Mouse (Mus musculus): ENCODE data around the gene 2510039O18Rik. TPM values are rescaled to one million over a fixed set of nuclear protein-coding genes. Genes with fewer than 3 reads are reported as not detected.

Gene 2510039O18Rik
- polyA plus RNA-seq (2015; fragmentation: Nextera tagmentation; extraction: Ambion mirVana): 13.6 and 16.4 TPM in 2 replicates

DNA sequence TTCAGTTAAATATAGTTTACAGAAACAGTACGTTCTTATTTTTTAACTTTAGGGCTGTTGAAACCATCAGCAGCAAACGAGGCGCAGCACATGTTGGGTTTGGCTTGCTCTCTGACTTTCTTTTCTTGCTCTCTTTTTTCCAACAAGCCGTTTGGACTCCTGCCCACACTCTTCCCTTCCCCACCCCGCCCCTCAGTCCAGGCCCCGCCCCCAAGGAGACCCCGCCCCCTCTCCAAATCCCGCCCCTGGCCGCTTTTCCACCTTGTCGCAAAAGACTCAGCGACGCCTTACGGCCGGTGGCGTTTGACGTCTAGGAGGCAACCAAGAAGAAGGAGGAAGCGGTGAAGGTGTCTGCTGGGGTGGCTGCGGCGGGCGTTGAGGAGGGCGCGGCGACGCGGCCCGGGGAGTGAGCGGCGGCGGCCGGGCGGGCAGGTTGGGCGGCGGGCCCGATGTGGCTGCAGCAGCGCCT is at the start of gene 2510039O18Rik:
Gene 2510039O18Rik (plus strand): TSS at position 320 of the 469 bp plus-strand sequence.
- peak; percentile 50 for ATAC-seq (ENCODE audit: insufficient number of reproducible peaks, low FRiP score, low TSS enrichment, low read depth)
- H3K4me1 ChIP-seq: peaks cover 63% of the 10 kb centered on the region

DNA sequence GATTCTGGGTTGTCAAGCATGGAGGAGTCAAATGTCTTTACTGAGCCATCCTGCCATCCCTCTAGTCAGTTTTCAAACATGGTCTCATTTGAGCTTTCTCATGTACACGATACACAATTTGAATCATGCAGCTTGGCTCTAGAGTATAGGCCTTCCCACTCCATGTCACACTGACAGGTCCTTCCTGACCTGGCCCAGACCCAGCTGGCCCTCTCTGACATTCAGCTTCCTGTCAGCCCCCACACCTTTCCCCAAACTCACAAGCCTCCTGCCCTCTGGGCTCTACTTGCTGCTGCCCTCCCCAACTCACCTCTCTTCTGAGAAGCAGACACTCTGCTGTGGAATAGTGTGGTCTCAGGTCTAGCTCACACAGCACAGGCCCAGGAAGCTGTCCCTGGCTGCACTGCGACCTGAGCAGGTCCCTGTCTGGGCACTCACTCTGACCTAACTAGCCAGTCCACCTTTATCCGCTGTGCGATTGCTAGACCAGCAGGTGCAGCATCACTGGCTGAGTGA is 44.8 kb upstream of the 2510039O18Rik start:
- Histone ChIP-seq H3K4me2 (no peak overlapping the region), H3K9ac (no peak overlapping the region), H3K27me3 (no peaks in the 10 kb centered on the region), H3K27ac (no peak overlapping the region), H3K4me1 (no peaks in the 10 kb centered on the region), H3K4me3 (no peak overlapping the region), H3K9me3 (no peaks in the 10 kb centered on the region), H3K36me3 (peaks cover 89% of the 10 kb centered on the region)
- 91% methylated on average over 4 of the region's 4 CpGs for WGBS
- no peak for ATAC-seq (ENCODE audit: insufficient number of reproducible peaks, low FRiP score, low TSS enrichment, low read depth)

More for the DNA sequence above, at the start of gene 2510039O18Rik:
- H3K4me2 ChIP-seq: peak within 1 kb of the TSS; percentile 97
- peak within 1 kb of the TSS; percentile 94 for H3K27ac ChIP-seq
- WGBS: under 1% methylated on average over 33 of the region's 35 CpGs
- no peaks in the 10 kb centered on the region for H3K9me3 ChIP-seq
- H3K36me3 ChIP-seq: peaks cover 27% of the 10 kb centered on the region
- peak within 1 kb of the TSS; percentile 88 for H3K9ac ChIP-seq
- peak within 1 kb of the TSS; percentile 90 for H3K4me3 ChIP-seq
- H3K27me3 ChIP-seq: no peaks in the 10 kb centered on the region

DNA sequence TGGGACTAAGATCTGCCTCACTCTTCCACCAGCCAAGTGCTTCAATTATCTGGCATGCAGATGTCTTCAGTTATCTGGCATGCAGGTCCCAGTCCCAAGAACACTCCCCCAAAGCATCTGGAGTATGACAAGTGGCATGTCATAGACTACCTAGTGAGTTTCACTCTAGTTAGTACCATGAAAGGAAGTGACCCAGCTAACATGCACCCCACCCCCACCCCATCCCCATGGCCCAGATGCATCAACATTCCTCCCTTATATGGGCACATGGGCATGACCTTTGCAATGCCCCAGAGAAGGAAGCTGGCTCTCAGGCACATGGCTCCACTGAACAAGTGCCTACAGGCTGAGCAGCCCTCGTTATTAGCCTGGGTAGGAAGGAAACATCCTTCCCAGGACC is 44.3 kb upstream of the 2510039O18Rik start:
- Histone ChIP-seq H3K4me2 (no peak overlapping the region), H3K9me3 (no peaks in the 10 kb centered on the region), H3K36me3 (peaks cover 86% of the 10 kb centered on the region), H3K27ac (no peak overlapping the region), H3K27me3 (no peaks in the 10 kb centered on the region), H3K9ac (no peak overlapping the region), H3K4me3 (no peak overlapping the region), H3K4me1 (no peaks in the 10 kb centered on the region)
- 42% methylated on average over 1 of the region's 1 CpGs for WGBS
- no peak for ATAC-seq (ENCODE audit: insufficient number of reproducible peaks, low FRiP score, low TSS enrichment, low read depth)

DNA sequence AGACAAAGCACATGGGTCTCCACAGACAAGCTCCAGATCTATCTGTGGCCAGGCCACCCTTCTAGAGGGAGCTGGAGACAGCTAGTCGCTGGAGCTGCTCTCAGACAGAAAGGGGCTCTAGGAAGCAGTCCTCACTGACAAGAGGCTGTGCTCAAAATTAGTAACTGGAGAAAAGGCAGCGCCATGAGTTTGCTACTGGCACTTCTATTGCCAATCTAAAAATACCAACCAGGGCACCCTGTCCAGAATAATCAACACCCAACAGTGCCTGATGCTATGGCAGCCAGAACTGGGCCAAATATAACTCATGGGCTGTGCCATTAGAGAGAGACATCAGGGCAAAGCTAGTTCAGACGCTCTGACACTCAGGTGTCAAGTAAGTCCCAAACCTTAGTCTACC is 43.3 kb upstream of the 2510039O18Rik start:
- Histone ChIP-seq H3K27me3 (no peaks in the 10 kb centered on the region), H3K9ac (no peak overlapping the region), H3K36me3 (peaks cover 85% of the 10 kb centered on the region), H3K4me2 (no peak overlapping the region), H3K4me3 (no peak overlapping the region), H3K4me1 (no peaks in the 10 kb centered on the region), H3K27ac (no peak overlapping the region), H3K9me3 (no peaks in the 10 kb centered on the region)
- no peak for ATAC-seq (ENCODE audit: insufficient number of reproducible peaks, low FRiP score, low TSS enrichment, low read depth)
- WGBS: 87% methylated on average over 3 of the region's 3 CpGs

DNA sequence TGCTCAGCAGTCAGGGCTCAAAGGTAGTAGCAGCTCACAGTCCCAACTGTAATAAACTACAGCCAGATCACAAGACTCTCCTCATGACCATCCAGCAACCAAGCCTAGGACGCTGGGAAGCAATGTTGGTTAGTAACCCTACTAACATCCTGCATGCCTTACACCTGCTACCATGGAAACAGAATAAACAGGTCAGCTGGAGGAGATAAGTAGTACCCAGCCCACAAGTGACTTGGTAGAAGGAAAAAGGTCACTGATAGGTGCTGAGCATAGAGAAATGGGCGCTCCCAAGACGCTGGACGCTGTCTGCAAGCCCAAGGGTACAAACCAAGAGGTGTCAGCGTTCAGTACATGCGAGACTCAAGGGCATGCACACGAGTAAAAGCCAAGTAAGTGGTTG is 40.2 kb upstream of the 2510039O18Rik start:
- Histone ChIP-seq H3K27ac (no peak overlapping the region), H3K4me1 (peaks cover 15% of the 10 kb centered on the region), H3K9ac (no peak overlapping the region), H3K36me3 (peaks cover 69% of the 10 kb centered on the region), H3K4me3 (no peak overlapping the region), H3K4me2 (no peak overlapping the region), H3K9me3 (no peaks in the 10 kb centered on the region), H3K27me3 (no peaks in the 10 kb centered on the region)
- 87% methylated on average over 7 of the region's 7 CpGs for WGBS
- ATAC-seq (ENCODE audit: insufficient number of reproducible peaks, low FRiP score, low TSS enrichment, low read depth): no peak

DNA sequence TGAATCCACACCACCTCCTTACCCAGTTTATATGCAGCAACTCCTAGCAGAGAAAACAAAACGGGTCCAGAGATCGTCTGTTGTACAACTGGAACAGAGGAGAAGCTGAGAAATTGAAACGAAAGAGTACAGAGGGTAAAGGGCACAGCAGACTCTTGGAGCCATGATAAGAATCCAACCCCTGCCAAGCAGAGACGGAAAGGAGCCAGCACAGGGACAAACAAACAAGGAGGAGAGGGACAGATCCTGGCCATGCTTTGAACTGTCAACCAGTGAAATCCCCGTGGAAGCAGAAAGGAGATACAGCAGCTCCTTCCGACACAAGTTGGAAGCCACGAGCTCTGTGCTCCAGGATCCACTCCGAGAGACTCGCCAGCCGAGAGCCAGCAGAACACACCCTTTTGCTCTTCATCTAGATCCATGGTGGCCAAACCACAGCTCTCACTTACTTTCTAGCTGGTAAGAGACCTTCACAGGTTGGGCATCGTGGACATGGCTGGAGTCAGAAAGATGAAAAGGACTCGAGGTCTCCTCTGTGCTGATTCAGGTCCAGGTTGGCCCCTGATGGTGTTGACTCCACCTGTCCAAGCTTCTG is 37.7 kb upstream of the 2510039O18Rik start:
- peaks cover 44% of the 10 kb centered on the region for H3K36me3 ChIP-seq
- no peak overlapping the region for H3K9ac ChIP-seq
- 89% methylated on average over 12 of the region's 12 CpGs for WGBS
- H3K9me3 ChIP-seq: no peaks in the 10 kb centered on the region
- no peak overlapping the region for H3K27ac ChIP-seq
- H3K4me3 ChIP-seq: no peak overlapping the region; the same call in 1 of the 2 replicates
- peak overlapping the region; percentile 52; the same call in 1 of the 2 replicates for H3K4me2 ChIP-seq
- ATAC-seq (ENCODE audit: insufficient number of reproducible peaks, low FRiP score, low TSS enrichment, low read depth): no peak
- no peaks in the 10 kb centered on the region for H3K27me3 ChIP-seq
- peaks cover 15% of the 10 kb centered on the region for H3K4me1 ChIP-seq

DNA sequence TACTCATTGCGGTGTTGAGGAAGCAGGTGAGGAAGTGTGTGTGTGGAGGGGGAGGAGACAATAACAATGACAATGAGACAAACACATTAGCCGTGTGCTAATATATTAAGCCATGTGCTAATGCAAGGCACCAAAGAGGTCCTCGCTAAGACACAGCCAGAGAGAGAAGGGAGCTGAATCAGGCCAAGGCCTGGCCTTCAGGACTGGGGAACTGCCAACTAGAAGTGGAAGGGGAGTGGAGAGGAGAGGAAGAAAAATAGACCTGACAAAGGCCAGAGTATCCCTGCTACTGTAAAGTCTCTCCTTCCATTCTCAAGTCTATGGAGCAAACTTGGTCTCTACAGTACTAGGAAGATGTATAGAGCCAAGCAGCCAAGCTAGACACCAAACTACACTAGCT is 37.1 kb upstream of the 2510039O18Rik start:
- peak overlapping the region; percentile 52 for H3K4me2 ChIP-seq
- H3K36me3 ChIP-seq: peaks cover 38% of the 10 kb centered on the region
- H3K27ac ChIP-seq: no peak overlapping the region
- H3K9me3 ChIP-seq: no peaks in the 10 kb centered on the region
- no peak for ATAC-seq (ENCODE audit: insufficient number of reproducible peaks, low FRiP score, low TSS enrichment, low read depth)
- H3K9ac ChIP-seq: peak overlapping the region; percentile 87; the same call in 1 of the 2 replicates
- peak overlapping the region; percentile 91 for H3K4me3 ChIP-seq
- H3K4me1 ChIP-seq: peaks cover 15% of the 10 kb centered on the region
- 81% methylated on average over 3 of the region's 3 CpGs for WGBS
- H3K27me3 ChIP-seq: no peaks in the 10 kb centered on the region

DNA sequence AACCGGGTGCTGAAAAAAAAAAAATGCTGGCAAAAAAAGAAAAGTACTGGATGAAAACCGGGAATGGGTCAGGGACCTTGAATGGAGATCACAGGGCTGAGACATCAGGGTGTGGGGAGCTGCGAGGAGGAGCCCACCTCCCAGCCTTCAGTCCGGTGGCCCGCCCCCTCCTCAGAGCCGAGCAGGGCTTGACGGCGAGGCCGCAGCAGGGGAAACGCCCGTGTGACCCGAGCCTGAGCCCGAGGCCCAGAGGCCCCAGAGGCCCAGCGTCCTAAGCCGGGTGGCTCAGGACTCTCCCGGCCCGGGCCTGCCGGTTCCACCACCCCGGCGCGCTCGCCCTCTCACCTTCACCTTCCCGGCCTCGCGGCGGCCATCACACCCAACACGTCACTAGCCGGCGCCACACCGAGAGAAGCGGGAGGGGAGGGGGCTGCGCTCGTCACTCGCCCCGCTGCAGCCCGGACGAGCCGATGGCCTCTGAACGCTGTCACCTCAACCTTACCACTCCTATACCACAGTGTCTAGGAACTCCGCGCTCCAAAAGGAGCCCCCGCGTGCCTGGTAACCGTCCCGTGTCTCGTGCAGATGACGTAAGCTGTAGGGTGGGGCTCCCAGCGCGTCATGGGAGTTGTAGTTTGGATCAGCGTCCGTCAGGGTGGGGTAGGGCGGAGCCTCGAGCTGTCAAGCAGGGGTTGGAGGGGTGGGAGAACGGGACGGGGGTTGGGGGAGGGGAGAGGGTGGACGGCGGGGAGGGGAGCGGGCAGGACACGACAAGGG is 36.2 kb upstream of the 2510039O18Rik start, which contains the start of gene Mfn2:
Gene Mfn2 (minus strand): TSS at position 392 of the 777 bp plus-strand sequence.
- peak; percentile 91 for ATAC-seq (ENCODE audit: insufficient number of reproducible peaks, low FRiP score, low TSS enrichment, low read depth)
- Histone ChIP-seq H3K4me3 (peak within 1 kb of the TSS; percentile 91), H3K4me2 (peak within 1 kb of the TSS; percentile 71), H3K36me3 (peaks cover 34% of the 10 kb centered on the region), H3K9ac (peak within 1 kb of the TSS; percentile 87), H3K27ac (peak within 1 kb of the TSS; percentile 86), H3K9me3 (no peaks in the 10 kb centered on the region), H3K27me3 (no peaks in the 10 kb centered on the region), H3K4me1 (peaks cover 15% of the 10 kb centered on the region)
- WGBS: 0% methylated on average over 46 of the region's 59 CpGs

DNA sequence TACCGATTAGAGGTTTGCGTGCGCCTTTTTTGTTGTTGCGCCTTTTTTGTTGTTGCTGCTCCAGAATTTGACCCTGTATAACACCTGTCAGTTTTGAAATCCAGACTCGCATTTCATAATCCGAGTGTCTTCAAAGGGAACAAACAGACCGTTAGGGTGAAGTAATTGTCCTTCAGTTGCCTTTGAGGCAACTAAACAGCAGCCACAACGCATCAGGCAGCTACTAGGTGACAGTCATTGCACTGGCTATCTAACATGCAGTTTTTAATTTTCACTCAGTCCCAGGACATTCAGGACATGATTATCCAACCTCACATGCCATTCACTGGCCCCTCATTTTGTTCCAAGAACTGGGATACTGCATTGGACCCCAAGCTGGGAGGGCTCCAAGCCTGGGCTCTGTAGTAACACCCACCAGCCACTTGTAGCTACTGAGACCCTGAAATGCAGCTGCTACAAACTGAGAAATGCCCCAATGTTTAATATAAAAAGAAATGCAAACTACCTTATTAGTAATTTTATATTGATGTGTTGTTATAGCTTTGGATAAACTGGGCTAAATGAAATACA is 35.5 kb upstream of the 2510039O18Rik start:
- Histone ChIP-seq H3K27ac (no peak overlapping the region), H3K9me3 (no peaks in the 10 kb centered on the region), H3K4me2 (peak overlapping the region; percentile 71), H3K27me3 (no peaks in the 10 kb centered on the region), H3K4me1 (peaks cover 15% of the 10 kb centered on the region), H3K9ac (peak overlapping the region; percentile 87; the same call in 1 of the 2 replicates), H3K4me3 (peak overlapping the region; percentile 91), H3K36me3 (peaks cover 34% of the 10 kb centered on the region)
- WGBS: under 1% methylated on average over 8 of the region's 8 CpGs
- ATAC-seq (ENCODE audit: insufficient number of reproducible peaks, low FRiP score, low TSS enrichment, low read depth): no peak; the same call in 1 of the 2 replicates

DNA sequence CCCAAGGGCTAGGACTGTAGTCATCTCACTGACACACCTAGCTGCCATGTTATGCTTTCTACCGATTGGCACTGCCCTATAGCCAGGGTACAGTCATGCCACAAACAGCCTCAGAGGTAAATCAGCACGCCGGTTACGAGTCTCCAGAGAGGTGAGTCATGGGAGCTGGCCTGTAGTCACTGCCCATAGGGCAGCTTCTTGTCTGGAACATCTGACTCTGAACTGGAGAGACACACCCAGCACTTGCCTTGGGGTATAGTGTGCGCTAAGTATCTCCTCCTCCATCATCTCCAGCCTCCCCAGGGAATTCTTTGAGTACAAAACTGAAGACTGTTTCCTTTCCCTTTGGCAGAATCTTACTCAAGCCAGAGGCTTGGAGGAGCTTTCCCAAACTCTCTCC is 34.5 kb upstream of the 2510039O18Rik start:
- peaks cover 15% of the 10 kb centered on the region for H3K4me1 ChIP-seq
- WGBS: 61% methylated on average over 5 of the region's 5 CpGs
- no peak for ATAC-seq (ENCODE audit: insufficient number of reproducible peaks, low FRiP score, low TSS enrichment, low read depth)
- no peak overlapping the region for H3K4me3 ChIP-seq
- H3K4me2 ChIP-seq: no peak overlapping the region
- H3K27ac ChIP-seq: no peak overlapping the region
- H3K9me3 ChIP-seq: no peaks in the 10 kb centered on the region
- no peaks in the 10 kb centered on the region for H3K27me3 ChIP-seq
- peaks cover 37% of the 10 kb centered on the region for H3K36me3 ChIP-seq
- no peak overlapping the region for H3K9ac ChIP-seq

DNA sequence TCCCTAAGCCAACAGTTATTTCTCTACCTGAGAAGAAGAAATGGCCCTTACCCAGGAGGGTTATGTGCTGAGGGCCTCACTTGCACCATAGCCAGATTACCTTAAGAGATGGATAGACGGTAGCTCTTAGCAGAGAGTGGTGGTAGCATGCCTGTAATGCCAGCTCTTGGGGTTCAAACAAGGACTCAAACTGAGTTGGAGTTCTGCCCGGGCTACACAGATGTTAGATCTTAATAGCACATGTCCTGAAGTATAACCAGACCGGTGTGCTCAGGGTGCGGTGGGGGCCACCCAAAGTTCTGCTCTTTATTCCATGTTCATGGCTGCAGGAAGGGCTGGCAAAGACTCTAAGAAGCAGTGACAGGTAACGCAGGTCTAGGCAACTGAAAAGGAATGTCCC is 31.2 kb upstream of the 2510039O18Rik start:
- no peak overlapping the region for H3K4me2 ChIP-seq
- no peaks in the 10 kb centered on the region for H3K9me3 ChIP-seq
- peaks cover 4% of the 10 kb centered on the region for H3K4me1 ChIP-seq
- no peaks in the 10 kb centered on the region for H3K27me3 ChIP-seq
- no peak overlapping the region for H3K9ac ChIP-seq
- H3K4me3 ChIP-seq: no peak overlapping the region
- 75% methylated on average over 5 of the region's 5 CpGs for WGBS
- H3K36me3 ChIP-seq: peaks cover 51% of the 10 kb centered on the region
- H3K27ac ChIP-seq: no peak overlapping the region
- ATAC-seq (ENCODE audit: insufficient number of reproducible peaks, low FRiP score, low TSS enrichment, low read depth): no peak
